Mouse (Mus musculus) embryonic facial prominence, embryonic 15.5 days (tissue): Measurements from ENCODE around the gene Pqlc3. TPM values are rescaled to one million over a fixed set of nuclear protein-coding genes. Genes with fewer than 3 reads are reported as not detected.

Experiments used
- ATAC-seq: fragments of 200-750 bp; cut with Nextera tagmentation; 2 replicates; pipeline ENCODE4 v1.8.0; 2017; ENCODE audit warnings: low read depth, moderate TSS enrichment; ENCODE audit not compliant: insufficient number of reproducible peaks, low FRiP score, low TSS enrichment
- H3K27ac ChIP-seq: fragments of 300-500 bp; sonication (generic); replicated peaks from 2 replicates; pipeline ENCODE4 v1.5.1; 2015; ENCODE audit warnings: mild to moderate bottlenecking, inconsistent platforms
- H3K27me3 ChIP-seq: fragments of 300-500 bp; sonication (generic); 2 replicates; pipeline ENCODE4 v1.6.1; 2015; ENCODE audit warnings: inconsistent platforms
- H3K36me3 ChIP-seq: fragments of 300-500 bp; sonication (generic); 2 replicates; pipeline ENCODE4 v1.6.1; 2015; ENCODE audit warnings: mild to moderate bottlenecking, inconsistent platforms
- H3K4me1 ChIP-seq: fragments of 300-500 bp; sonication (generic); 2 replicates; pipeline ENCODE4 v1.6.1; 2015; ENCODE audit warnings: inconsistent platforms
- H3K4me2 ChIP-seq: fragments of 300-500 bp; sonication (generic); replicated peaks from 2 replicates; pipeline ENCODE4 v1.6.1; 2015; ENCODE audit warnings: mild to moderate bottlenecking, inconsistent platforms
- H3K4me3 ChIP-seq: fragments of 300-500 bp; sonication (generic); replicated peaks from 2 replicates; pipeline ENCODE4 v1.5.1; 2015; ENCODE audit warnings: mild to moderate bottlenecking, inconsistent platforms
- H3K9ac ChIP-seq: fragments of 300-500 bp; sonication (generic); 2 replicates; pipeline ENCODE4 v1.6.1; 2015; ENCODE audit warnings: inconsistent platforms
- H3K9me3 ChIP-seq: fragments of 300-500 bp; sonication (generic); replicated peaks from 2 replicates; pipeline ENCODE4 v1.6.1; 2016; ENCODE audit warnings: inconsistent platforms
- WGBS: fragments of 180-500 bp; shearing (Covaris S2); methylation state at CpG from one replicate; pipeline ENCODE4 v1.1.7; 2015; 5-methylcytosine and 5-hydroxymethylcytosine counted together
- polyA plus RNA-seq: library from polyadenylated mRNA; unstranded; fragments of >200 nt; fragmentation: Nextera tagmentation; extraction: Ambion mirVana; gene quantifications from 2 replicates; pipeline ENCODE4 v1.2.1, GENCODE M21; 2015

Pqlc3 gene
- polyA plus RNA-seq, 1 experiment from 2014 or later = 20.1 TPM

DNA sequence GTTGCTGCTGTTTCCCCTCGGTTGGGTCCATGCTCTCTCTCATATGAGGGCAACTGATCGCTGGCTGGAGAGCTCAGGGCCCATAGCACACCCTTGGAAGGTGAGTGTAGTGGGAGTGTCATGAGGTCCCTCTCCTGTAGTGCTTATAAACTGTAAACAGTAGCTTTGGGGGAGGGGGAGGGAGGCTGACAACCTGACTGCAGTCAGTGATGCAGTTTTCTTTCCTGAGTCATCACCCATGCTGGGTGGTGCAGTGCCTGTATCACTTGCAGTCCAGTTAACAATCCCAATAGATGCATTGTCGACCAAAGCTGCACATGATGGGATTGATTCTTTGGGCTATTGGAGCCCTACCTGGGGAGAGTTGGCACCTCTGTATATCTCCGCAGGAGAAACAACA lies 1.0 kb upstream of the Pqlc3 start:
- WGBS = 48% methylated on average over 4 of the region's 4 CpGs
- Histone ChIP-seq H3K9me3 (no peaks in the 10 kb centered on the region), H3K27ac (no peak overlapping the region), H3K9ac (no peak overlapping the region), H3K4me2 (no peak overlapping the region), H3K4me1 (peaks cover 14% of the 10 kb centered on the region), H3K4me3 (no peak overlapping the region), H3K27me3 (0 out of 2 replicates have a peak, but pooled peaks cover 4% of the 10 kb centered on the region), H3K36me3 (no peaks in the 10 kb centered on the region)
- no peak for ATAC-seq

DNA sequence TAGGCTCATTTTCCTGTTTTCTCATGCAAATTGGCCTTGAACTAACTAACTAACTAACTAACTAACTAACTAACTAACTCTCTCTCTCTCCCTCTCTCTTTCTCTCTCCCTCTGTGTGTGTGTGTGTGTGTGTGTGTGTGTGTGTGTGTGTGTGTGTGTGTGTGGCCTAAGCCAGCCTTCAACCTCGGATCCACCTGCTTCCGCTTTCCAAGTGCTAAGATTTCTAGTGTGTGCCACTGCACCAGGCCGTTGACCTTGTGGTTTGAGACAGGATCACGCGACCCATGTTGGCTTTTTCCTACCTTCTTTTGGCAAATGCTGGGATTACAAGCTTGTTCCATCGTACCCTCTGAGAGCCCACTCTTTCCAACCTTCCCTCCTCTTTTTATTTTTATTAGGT lies 420 bp upstream of the Pqlc3 start:
- peaks cover 14% of the 10 kb centered on the region for H3K4me1 ChIP-seq
- H3K27me3 ChIP-seq = 0 out of 2 replicates have a peak, but pooled peaks cover 4% of the 10 kb centered on the region
- H3K4me3 ChIP-seq = no peak overlapping the region
- H3K9ac ChIP-seq = no peak overlapping the region
- ATAC-seq = no peak
- peak overlapping the region; percentile 87 for H3K4me2 ChIP-seq
- WGBS = 59% methylated on average over 6 of the region's 6 CpGs
- H3K36me3 ChIP-seq = no peaks in the 10 kb centered on the region
- H3K27ac ChIP-seq = no peak overlapping the region
- no peaks in the 10 kb centered on the region for H3K9me3 ChIP-seq

DNA sequence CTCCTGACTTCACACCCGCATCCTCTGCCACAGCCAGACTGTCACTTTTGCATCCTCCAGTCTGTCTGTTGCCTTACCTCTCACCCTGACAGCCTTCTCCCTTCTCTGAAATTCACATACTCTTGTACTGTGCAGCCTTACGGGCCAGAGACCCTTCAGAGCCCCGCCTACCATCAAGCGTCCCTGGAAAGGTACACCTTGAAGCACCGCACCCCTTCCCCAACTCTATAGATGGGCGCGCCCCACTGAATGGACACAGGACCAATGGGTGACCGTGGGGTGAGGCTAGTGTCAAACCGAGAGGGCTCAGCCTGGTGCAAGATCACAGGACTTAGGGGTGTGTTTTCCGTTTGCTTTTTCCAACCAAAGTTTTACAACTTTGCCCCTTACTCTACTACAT lies 1.1 kb downstream of the Pqlc3 start:
- Histone ChIP-seq H3K4me2 (peak overlapping the region; percentile 87), H3K4me3 (peak overlapping the region; percentile 65), H3K27me3 (0 out of 2 replicates have a peak, but pooled peaks cover 4% of the 10 kb centered on the region), H3K36me3 (no peaks in the 10 kb centered on the region), H3K9me3 (no peaks in the 10 kb centered on the region), H3K27ac (peak overlapping the region; percentile 77), H3K9ac (peak overlapping the region; percentile 33; the same call in 1 of the 2 replicates), H3K4me1 (peaks cover 14% of the 10 kb centered on the region)
- peak; percentile 24; the same call in 1 of the 2 replicates for ATAC-seq
- 4% methylated on average over 10 of the region's 10 CpGs for WGBS

DNA sequence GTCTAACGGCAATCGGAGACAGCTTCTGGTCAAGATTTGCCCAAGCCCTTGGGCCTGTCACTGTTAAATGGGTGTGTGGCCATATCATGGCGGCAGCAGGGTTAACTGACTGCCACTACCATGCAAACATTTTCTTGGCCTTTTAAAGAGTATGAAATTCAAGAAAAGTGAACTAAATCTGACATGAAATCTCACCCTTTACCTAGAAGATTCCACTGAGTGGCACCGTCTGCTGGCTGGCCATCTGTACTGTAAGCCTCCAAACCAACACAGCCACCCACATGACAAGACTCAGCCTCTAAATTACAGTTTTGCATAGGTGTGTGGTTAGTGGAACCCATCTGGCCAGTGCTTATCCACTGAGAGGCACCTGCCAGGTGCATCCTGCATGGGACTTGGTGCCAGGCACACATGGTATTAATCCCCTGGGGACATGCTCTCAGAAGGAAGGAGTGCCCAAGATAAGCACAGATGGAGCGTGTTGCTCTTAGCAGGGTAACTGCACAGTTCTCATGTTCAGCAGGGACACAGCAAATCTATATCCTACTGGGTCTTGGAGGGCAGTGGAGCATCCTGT lies 3.2 kb downstream of the Pqlc3 start:
- peaks cover 14% of the 10 kb centered on the region for H3K4me1 ChIP-seq
- WGBS = 82% methylated on average over 5 of the region's 5 CpGs
- no peaks in the 10 kb centered on the region for H3K36me3 ChIP-seq
- no peak overlapping the region for H3K4me3 ChIP-seq
- H3K27ac ChIP-seq = no peak overlapping the region
- no peak overlapping the region for H3K9ac ChIP-seq
- H3K9me3 ChIP-seq = no peaks in the 10 kb centered on the region
- no peak for ATAC-seq
- H3K27me3 ChIP-seq = 0 out of 2 replicates have a peak, but pooled peaks cover 4% of the 10 kb centered on the region
- no peak overlapping the region for H3K4me2 ChIP-seq

DNA sequence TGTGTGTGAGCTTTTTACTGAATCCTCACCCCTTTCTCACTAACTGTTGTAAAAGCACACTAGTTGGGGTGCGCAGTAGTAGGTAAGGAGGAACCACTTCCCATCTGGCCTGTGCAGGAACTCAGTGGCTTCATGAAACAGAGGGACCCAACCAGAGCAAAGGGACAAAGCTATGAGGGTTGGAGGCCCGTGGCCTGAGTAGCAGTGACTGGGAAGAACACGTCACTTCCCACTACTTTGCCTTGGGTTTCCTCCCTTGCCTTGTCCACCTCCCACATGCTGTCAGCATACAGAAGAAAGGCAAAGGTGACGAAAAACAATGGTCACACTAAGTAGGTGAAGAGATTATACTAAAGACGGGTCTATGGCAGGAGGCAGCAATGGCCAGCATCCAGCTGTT lies 3.9 kb downstream of the Pqlc3 start:
- Histone ChIP-seq H3K27me3 (0 out of 2 replicates have a peak, but pooled peaks cover under 1% of the 10 kb centered on the region), H3K4me1 (peaks cover 14% of the 10 kb centered on the region), H3K4me2 (no peak overlapping the region), H3K27ac (no peak overlapping the region), H3K4me3 (no peak overlapping the region), H3K36me3 (no peaks in the 10 kb centered on the region), H3K9ac (no peak overlapping the region), H3K9me3 (no peaks in the 10 kb centered on the region)
- 84% methylated on average over 5 of the region's 5 CpGs for WGBS
- ATAC-seq = no peak

DNA sequence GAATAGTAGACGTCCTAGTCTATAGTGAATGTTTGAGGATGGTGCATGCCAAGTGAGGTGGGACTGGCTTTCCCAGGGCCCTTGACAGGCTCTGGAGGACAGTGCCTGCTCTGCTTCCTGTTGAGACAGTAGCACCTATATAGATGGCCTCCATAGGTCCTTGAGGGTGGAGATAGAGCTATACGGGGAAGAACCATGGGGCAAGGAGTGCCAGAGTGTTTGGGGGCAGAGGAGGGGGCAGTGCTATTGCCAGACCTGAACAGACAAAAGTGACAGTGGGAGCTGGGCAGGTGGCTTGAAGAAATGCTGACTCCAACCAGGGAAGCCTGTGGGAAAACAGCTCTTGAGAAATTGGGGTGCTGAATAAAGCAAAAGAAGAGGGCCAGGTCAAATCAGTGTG lies 5.9 kb downstream of the Pqlc3 start:
- H3K4me2 ChIP-seq = no peak overlapping the region
- H3K27ac ChIP-seq = no peak overlapping the region
- no peaks in the 10 kb centered on the region for H3K36me3 ChIP-seq
- no peaks in the 10 kb centered on the region for H3K27me3 ChIP-seq
- 84% methylated on average over 2 of the region's 2 CpGs for WGBS
- no peak overlapping the region for H3K4me3 ChIP-seq
- ATAC-seq = no peak
- no peak overlapping the region for H3K9ac ChIP-seq
- no peaks in the 10 kb centered on the region for H3K9me3 ChIP-seq
- peaks cover 11% of the 10 kb centered on the region for H3K4me1 ChIP-seq

DNA sequence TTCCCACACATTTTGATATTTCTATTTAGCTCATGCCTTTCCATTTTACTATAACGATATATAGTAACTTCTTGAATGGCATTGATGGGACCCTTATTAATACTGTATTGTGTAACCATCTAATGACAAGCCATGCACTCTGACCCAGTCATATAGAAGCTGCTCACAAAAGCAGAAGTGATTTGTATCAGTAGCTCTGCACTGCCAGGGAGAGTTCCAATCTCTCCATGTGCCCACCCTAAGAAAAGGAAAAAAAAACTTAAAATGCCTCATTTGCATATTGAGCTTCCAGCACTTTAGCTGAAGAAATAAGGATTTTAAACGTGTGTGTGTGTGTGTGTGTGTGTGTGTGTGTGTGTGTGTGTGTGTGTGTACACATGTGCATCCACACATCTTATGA lies 7.9 kb downstream of the Pqlc3 start:
- ATAC-seq = no peak
- WGBS = 86% methylated on average over 2 of the region's 2 CpGs
- no peaks in the 10 kb centered on the region for H3K4me1 ChIP-seq
- no peak overlapping the region for H3K27ac ChIP-seq
- no peaks in the 10 kb centered on the region for H3K36me3 ChIP-seq
- H3K27me3 ChIP-seq = no peaks in the 10 kb centered on the region
- no peaks in the 10 kb centered on the region for H3K9me3 ChIP-seq
- no peak overlapping the region for H3K9ac ChIP-seq
- no peak overlapping the region for H3K4me3 ChIP-seq
- no peak overlapping the region for H3K4me2 ChIP-seq

DNA sequence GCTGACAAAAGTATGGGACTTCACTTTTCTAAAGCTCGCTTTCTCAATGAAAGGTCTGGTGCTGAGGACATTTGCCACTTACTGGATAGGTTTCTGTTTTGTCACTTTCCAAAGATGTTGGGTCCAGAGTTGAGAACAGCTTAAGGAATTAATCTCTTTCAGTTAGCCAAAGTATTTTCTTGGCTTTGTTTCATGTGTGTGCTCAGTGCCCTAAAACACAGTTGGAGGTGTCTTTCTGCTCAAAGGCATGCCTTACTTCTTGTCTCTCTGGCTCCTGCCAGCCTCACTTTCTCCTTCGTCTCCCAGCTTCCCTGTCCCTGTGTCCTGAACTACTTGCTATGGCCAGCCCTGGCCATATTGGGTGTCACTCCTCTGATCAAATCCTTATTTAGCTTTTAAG lies 8.8 kb downstream of the Pqlc3 start:
- Histone ChIP-seq H3K4me2 (no peak overlapping the region), H3K4me3 (no peak overlapping the region), H3K9ac (no peak overlapping the region), H3K36me3 (no peaks in the 10 kb centered on the region), H3K9me3 (no peaks in the 10 kb centered on the region), H3K27ac (no peak overlapping the region), H3K27me3 (no peaks in the 10 kb centered on the region), H3K4me1 (no peaks in the 10 kb centered on the region)
- WGBS = 86% methylated on average over 2 of the region's 2 CpGs
- ATAC-seq = no peak

DNA sequence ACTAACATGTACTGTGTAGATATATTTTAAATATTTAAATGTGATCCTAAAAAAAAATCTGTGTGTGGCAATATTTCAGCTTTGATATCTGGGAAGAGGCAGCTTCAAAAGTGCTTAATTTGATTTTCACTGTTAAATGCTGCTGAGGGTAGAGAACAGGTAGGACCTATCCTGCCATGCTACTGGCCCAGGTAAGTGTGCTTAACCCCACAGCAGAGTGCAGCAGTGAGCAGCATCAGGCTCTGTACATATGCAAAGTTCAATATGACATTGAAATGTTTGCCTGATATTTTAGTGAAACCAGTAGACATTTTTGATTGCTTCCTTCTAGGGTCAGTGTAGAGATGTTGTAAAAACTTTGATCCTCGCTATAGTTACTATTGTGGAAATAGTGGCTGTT lies 14.4 kb downstream of the Pqlc3 start:
- H3K9ac ChIP-seq = no peak overlapping the region

DNA sequence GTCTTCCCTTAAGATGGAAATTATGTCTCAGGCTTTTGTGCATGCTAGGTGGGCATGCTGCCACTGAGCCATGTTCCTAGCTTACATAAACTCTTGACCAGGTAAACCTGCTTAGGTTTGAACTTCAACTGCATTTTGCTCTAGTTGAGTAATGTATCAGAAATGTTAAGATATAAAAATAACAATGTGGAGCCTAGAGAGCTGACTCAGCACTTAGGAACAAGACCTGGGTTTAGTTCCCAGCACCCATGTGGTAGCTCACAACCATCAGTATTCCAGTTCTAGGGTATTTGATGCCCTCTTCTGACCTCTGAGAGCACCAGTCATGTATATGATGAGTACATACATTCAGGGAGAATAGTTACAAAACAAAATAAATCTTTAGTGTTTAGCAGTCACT lies 23.1 kb downstream of the Pqlc3 start:
- Histone ChIP-seq H3K4me3 (no peak overlapping the region), H3K36me3 (peaks cover 67% of the 10 kb centered on the region)
- no peak for ATAC-seq

More for the DNA sequence above, 14.4 kb downstream of the Pqlc3 start:
- ATAC-seq = no peak
- Histone ChIP-seq H3K9me3 (no peaks in the 10 kb centered on the region), H3K4me3 (no peak overlapping the region), H3K36me3 (peaks cover 12% of the 10 kb centered on the region), H3K4me1 (no peaks in the 10 kb centered on the region), H3K27ac (no peak overlapping the region), H3K27me3 (no peaks in the 10 kb centered on the region), H3K4me2 (no peak overlapping the region)
- WGBS = 95% methylated on average over 1 of the region's 1 CpGs

DNA sequence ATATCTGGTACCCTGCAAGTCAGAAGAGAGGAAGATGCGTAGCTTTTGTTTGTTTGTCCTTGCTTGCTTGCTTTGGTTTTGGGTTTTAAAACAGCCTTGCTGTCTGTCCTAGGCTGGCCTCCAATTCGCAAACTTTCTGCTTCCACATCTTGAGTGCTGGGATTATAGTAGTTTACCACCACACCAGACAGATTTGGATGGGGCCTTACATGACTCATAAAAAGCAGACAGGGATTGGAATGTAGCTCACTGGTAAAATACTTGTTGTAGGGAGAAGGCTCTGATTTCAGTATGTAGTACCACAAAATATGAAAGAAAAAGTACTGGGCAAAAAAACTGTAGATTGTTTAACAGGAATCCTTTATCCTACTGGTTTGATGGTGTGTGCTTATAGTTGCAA lies 33.4 kb downstream of the Pqlc3 start:
- Histone ChIP-seq H3K27ac (no peak overlapping the region), H3K27me3 (no peaks in the 10 kb centered on the region), H3K9me3 (no peaks in the 10 kb centered on the region), H3K4me3 (no peak overlapping the region), H3K36me3 (peaks cover 34% of the 10 kb centered on the region), H3K4me2 (no peak overlapping the region), H3K9ac (no peak overlapping the region), H3K4me1 (no peaks in the 10 kb centered on the region)
- 94% methylated on average over 2 of the region's 2 CpGs for WGBS
- ATAC-seq = no peak

More for the DNA sequence above, 23.1 kb downstream of the Pqlc3 start:
- Histone ChIP-seq H3K9me3 (no peaks in the 10 kb centered on the region), H3K4me2 (no peak overlapping the region), H3K4me1 (no peaks in the 10 kb centered on the region), H3K27ac (no peak overlapping the region), H3K9ac (no peak overlapping the region), H3K27me3 (no peaks in the 10 kb centered on the region)

DNA sequence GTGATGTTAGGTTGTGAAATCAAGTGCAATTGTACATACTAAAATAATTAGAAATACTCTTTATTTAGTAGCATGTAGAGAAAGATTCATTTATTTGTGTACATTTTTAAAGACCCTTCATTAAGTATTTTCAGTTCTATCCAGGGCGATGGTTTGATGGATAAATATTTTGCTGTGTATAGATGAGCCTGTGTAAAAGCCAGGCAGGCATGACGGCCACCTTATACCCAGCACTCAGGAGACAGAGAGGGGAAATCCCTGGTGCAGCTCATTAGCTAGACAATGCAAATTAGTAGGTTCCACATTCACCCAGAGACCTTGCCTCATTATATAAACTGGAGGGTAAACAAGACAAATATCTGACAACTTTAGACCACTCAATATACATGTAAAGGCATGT lies 36.9 kb downstream of the Pqlc3 start:
- H3K36me3 ChIP-seq = peaks cover 33% of the 10 kb centered on the region
- ATAC-seq = no peak

More for the DNA sequence above, 36.9 kb downstream of the Pqlc3 start:
- Histone ChIP-seq H3K9ac (no peak overlapping the region), H3K4me3 (no peak overlapping the region), H3K27ac (no peak overlapping the region), H3K9me3 (no peaks in the 10 kb centered on the region), H3K4me1 (no peaks in the 10 kb centered on the region), H3K4me2 (no peak overlapping the region), H3K27me3 (no peaks in the 10 kb centered on the region)
- 84% methylated on average over 2 of the region's 2 CpGs for WGBS
